Mouse (Mus musculus) liver, embryonic 11.5 days (tissue): ENCODE data around the gene Rabggta. TPM values are rescaled to one million over a fixed set of nuclear protein-coding genes. Genes with fewer than 3 reads are reported as not detected.

Experiments used
- ATAC-seq: fragments of 200-750 bp; cut with Nextera tagmentation; replicated peaks from 2 replicates; pipeline ENCODE4 v1.8.0; 2017; ENCODE audit warnings: moderate number of reproducible peaks, mild to moderate bottlenecking, moderate TSS enrichment, moderate library complexity; ENCODE audit not compliant: low FRiP score
- DNase-seq: peaks from one replicate; pipeline ENCODE4 v3.0.0-alpha.2; 2017; ENCODE audit warnings: low spot score
- H3K27ac ChIP-seq: fragments of 300-500 bp; sonication (generic); 2 replicates; pipeline ENCODE4 v1.5.1; 2014; ENCODE audit warnings: mild to moderate bottlenecking, low read depth, low read length, control low read depth
- H3K27me3 ChIP-seq: fragments of 300-500 bp; sonication (generic); replicated peaks from 2 replicates; pipeline ENCODE4 v1.6.1; 2014; ENCODE audit warnings: low read length, mixed read lengths; ENCODE audit not compliant: control insufficient read depth, insufficient read depth
- H3K36me3 ChIP-seq: fragments of 300-500 bp; sonication (generic); 2 replicates; pipeline ENCODE4 v1.6.1; 2014; ENCODE audit warnings: mild to moderate bottlenecking, low read length, moderate library complexity, mixed read lengths; ENCODE audit not compliant: control insufficient read depth, insufficient read depth
- H3K4me1 ChIP-seq: fragments of 300-500 bp; sonication (generic); replicated peaks from 2 replicates; pipeline ENCODE4 v1.6.1; 2014; ENCODE audit warnings: low read length, mixed read lengths; ENCODE audit not compliant: control insufficient read depth, insufficient read depth
- H3K4me2 ChIP-seq: fragments of 300-500 bp; sonication (generic); 2 replicates; pipeline ENCODE4 v1.6.1; 2014; ENCODE audit warnings: mild to moderate bottlenecking, control low read depth, moderate library complexity
- H3K4me3 ChIP-seq: fragments of 300-500 bp; sonication (generic); 2 replicates; pipeline ENCODE4 v1.5.1; 2014; ENCODE audit warnings: low read depth, low read length, control low read depth
- H3K9ac ChIP-seq: fragments of 300-500 bp; sonication (generic); 2 replicates; pipeline ENCODE4 v1.6.1; 2014; ENCODE audit warnings: low read depth, low read length, control low read depth
- H3K9me3 ChIP-seq: fragments of 300-500 bp; sonication (generic); 2 replicates; pipeline ENCODE4 v1.6.1; 2016; ENCODE audit warnings: low read length, inconsistent platforms, mixed read lengths; ENCODE audit not compliant: control insufficient read depth
- WGBS: fragments of 180-500 bp; shearing (Covaris S2); extraction: QIAGEN DNeasy Blood & Tissue Kit; methylation state at CpG from one replicate; pipeline ENCODE4 v1.1.7; 2014; 5-methylcytosine and 5-hydroxymethylcytosine counted together
- polyA plus RNA-seq: library from polyadenylated mRNA; unstranded; fragments of >200 nt; fragmentation: Nextera tagmentation; extraction: Ambion mirVana; gene quantifications from 2 replicates; pipeline ENCODE4 v1.2.1, GENCODE M21; 2014

Gene Rabggta
- polyA plus RNA-seq: 22.8 and 24.0 TPM in 2 replicates

DNA sequence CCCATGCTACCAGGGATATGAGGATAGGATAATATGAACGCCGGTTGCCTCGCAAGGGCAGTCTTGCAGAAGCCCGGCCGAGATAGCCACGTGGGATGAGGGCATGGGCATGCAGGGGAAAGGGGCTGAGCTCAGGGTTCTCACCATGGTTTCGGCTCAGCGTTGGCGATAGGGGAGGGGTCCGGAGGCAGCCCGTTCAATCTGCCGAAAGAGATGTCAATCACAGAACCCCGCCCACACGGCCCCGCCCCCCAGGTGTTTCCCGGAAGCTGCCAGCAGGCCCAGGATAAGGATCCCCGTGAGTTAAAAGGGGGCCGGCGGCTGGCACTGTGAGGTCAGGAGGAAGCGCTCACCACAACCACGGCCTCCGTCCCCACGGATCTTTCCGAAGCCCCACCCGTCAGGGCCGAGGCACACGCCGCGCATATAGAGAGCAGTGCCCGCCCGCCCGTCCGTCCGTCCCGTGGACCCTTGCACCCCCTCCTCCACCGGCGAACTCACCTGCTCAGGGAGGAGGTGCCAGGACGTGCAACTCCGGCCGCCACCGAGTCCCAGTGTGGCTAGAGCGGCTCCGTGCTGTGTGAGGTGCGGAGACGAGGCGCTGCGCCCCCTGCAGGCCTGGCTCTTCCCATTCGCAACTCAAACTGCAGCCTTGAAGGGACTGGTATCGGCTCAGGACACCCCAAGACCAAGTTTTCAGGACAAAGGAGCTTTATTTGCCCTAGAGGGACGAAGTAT is at the start of gene Rabggta:
Gene Rabggta (minus strand): TSS at position 564 of the 738 bp plus-strand sequence.
- H3K36me3 ChIP-seq: peaks cover 10% of the 10 kb centered on the region
- under 1% methylated on average over 50 of the region's 50 CpGs for WGBS
- no peaks in the 10 kb centered on the region for H3K9me3 ChIP-seq
- DNase-seq (peak; percentile 94), ATAC-seq (peak; percentile 94)
- H3K4me2 ChIP-seq: peak within 1 kb of the TSS; percentile 89
- H3K9ac ChIP-seq: peak within 1 kb of the TSS; percentile 76
- peak within 1 kb of the TSS; percentile 75 for H3K4me3 ChIP-seq
- peaks cover 8% of the 10 kb centered on the region for H3K4me1 ChIP-seq
- H3K27ac ChIP-seq: peak within 1 kb of the TSS; percentile 76
- no peaks in the 10 kb centered on the region for H3K27me3 ChIP-seq

DNA sequence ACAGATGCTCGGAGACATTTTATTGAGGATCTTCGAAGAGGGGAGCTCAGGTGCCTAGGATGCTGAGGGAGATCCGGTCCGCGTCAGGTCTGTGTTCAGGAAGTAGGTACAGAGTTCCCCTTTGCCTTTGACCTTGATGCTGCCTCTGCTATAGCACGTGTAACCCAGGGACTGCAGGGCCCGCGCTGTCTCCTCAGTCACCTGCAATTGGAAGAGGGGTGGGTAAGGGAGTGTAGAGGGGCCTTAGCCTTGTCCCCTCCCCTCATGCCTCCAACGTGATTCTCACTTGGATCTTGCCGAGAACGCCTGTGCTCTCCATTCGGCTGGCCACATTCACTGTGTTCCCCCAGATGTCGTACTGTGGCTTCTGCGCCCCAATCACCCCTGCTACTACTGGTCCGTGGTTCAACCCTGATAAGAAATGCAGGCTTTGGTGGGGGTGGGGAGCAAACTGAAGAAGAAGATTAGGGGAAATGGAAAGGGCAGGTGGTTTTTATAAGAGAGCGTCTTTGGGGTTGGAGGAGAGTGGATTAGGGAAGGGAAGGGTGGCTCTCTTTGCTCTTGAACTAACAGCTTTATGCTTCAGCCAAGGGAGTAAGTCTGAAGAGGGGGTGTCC is 47.1 kb upstream of the Rabggta start:
- peak; percentile 79 for ATAC-seq
- H3K4me2 ChIP-seq: peak overlapping the region; percentile 46

DNA sequence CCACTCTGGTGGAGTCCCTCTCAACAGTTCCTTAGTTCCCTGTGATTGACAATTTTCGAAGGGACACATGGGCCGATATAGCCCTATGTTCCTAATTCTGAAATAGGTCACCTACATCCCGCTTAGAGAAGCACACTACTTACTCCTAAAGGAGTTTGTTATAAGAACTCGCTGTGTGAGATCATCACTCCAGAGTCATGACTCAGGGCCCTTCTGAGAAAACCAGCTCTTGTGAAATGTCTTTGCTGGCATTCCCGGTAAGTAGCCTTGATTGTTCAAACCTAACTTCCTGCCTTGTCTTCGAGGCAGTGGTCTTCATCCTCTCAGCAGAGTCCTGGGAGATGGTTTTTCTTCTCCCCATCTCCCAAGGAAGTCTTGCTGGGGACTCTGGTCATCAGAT is 46.5 kb upstream of the Rabggta start:
- no peak for ATAC-seq
- Histone ChIP-seq H3K36me3 (no peaks in the 10 kb centered on the region), H3K27ac (no peak overlapping the region), H3K4me3 (no peak overlapping the region), H3K4me1 (peaks cover 19% of the 10 kb centered on the region), H3K27me3 (peaks cover 25% of the 10 kb centered on the region), H3K9ac (no peak overlapping the region), H3K4me2 (peak overlapping the region; percentile 74; the same call in 1 of the 2 replicates), H3K9me3 (no peaks in the 10 kb centered on the region)
- 79% methylated on average over 6 of the region's 6 CpGs for WGBS
- DNase-seq: no peak

More for the DNA sequence above, 47.1 kb upstream of the Rabggta start:
- 0 out of 2 replicates have a peak overlapping the region, but pooled peaks have one; percentile 1 for H3K4me3 ChIP-seq
- peak overlapping the region; percentile 35; the same call in 1 of the 2 replicates for H3K9ac ChIP-seq
- peaks cover 26% of the 10 kb centered on the region for H3K27me3 ChIP-seq
- H3K9me3 ChIP-seq: no peaks in the 10 kb centered on the region
- WGBS: 45% methylated on average over 16 of the region's 16 CpGs
- H3K27ac ChIP-seq: peak overlapping the region; percentile 41
- peaks cover 19% of the 10 kb centered on the region for H3K4me1 ChIP-seq
- H3K36me3 ChIP-seq: no peaks in the 10 kb centered on the region
- no peak for DNase-seq

DNA sequence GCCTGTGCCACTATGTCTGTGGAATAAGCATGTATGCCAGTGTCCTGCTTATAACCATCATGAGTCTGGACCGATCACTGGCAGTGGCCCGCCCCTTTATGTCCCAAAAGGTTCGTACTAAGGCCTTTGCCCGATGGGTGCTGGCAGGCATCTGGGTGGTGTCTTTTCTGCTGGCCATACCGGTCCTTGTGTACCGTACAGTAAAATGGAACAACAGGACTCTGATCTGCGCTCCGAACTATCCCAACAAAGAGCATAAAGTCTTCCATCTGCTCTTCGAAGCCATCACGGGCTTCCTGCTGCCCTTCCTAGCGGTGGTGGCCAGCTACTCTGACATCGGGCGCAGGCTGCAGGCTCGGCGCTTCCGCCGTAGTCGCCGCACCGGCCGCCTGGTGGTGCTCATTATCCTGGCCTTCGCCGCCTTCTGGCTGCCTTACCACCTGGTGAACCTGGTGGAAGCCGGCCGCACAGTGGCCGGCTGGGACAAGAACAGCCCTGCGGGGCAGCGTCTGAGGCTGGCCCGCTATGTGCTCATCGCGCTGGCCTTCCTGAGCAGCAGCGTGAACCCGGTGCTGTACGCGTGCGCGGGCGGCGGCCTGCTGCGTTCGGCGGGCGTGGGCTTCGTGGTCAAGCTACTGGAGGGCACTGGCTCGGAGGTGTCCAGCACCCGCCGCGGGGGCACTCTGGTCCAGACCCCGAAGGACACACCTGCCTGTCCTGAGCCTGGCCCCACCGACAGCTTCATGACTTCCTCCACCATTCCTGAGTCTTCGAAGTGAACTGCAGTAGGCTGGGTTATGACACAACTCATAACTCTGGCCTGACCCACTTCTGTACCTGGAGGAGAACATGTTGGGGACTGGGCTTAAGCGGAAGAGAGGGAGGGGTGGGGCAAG is 45.7 kb upstream of the Rabggta start:
- Histone ChIP-seq H3K27ac (no peak overlapping the region), H3K4me3 (peak overlapping the region; percentile 39), H3K9me3 (no peaks in the 10 kb centered on the region), H3K4me2 (peak overlapping the region; percentile 74), H3K9ac (peak overlapping the region; percentile 56), H3K4me1 (peaks cover 26% of the 10 kb centered on the region), H3K36me3 (no peaks in the 10 kb centered on the region), H3K27me3 (peaks cover 24% of the 10 kb centered on the region)
- WGBS: 13% methylated on average over 52 of the region's 52 CpGs
- ATAC-seq (peak; percentile 37; the same call in 1 of the 2 replicates), DNase-seq (peak; percentile 66)

DNA sequence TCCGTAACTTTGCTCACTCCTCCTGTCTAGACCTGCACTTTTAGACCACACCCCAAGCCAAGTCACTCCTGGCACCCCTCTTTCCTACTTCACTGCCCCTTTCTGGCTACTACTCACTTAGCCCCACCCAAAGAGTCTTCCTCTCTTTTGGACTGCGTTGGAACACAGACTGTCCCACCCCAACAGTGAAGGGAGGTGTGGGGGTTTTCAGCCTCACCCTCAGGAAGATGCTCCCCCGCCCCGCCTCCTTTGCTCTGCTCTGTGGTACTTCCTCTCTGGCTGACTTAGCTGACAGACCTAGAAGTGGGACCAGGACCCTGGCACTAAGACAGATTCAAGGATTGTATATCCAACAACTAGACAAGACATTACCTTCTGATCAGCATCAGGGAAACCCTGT is 43.6 kb upstream of the Rabggta start, which contains the start of gene Ltb4r1:
Gene Ltb4r1 (plus strand): TSS at position 267 of the 400 bp plus-strand sequence.
- H3K4me1 ChIP-seq: peaks cover 29% of the 10 kb centered on the region
- H3K4me2 ChIP-seq: no peak within 1 kb of the TSS
- H3K27ac ChIP-seq: no peak within 1 kb of the TSS
- H3K9me3 ChIP-seq: no peaks in the 10 kb centered on the region
- H3K36me3 ChIP-seq: no peaks in the 10 kb centered on the region
- no peak within 1 kb of the TSS; the same call in 1 of the 2 replicates for H3K9ac ChIP-seq
- WGBS: 47% methylated on average over 4 of the region's 4 CpGs
- DNase-seq (no peak), ATAC-seq (no peak)
- peaks cover 39% of the 10 kb centered on the region for H3K27me3 ChIP-seq
- no peak within 1 kb of the TSS for H3K4me3 ChIP-seq

DNA sequence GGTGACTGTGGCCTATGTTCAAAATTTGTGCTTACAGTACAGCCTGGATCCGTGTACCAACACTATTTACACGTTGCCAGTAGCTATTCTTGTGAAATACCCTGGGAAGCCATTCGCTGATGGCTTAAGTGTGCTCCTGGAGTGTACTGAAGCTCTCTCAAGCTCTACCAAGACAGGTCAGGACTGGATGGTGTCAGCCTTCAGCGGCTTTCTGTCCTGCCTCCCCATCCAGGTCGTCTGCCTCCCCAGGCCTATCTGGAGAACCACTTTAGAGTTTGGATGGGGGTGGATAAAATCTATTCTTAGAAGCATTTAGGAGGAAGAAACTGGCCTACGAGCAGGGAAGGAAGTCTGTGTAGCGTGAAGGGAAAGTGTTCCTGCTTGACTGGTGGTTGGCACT is 41.1 kb upstream of the Rabggta start:
- H3K4me3 ChIP-seq: no peak overlapping the region
- DNase-seq: no peak
- peaks cover 19% of the 10 kb centered on the region for H3K4me1 ChIP-seq
- no peaks in the 10 kb centered on the region for H3K36me3 ChIP-seq
- H3K9me3 ChIP-seq: no peaks in the 10 kb centered on the region
- peaks cover 34% of the 10 kb centered on the region for H3K27me3 ChIP-seq
- H3K9ac ChIP-seq: no peak overlapping the region; the same call in 1 of the 2 replicates
- peak overlapping the region; percentile 89 for H3K4me2 ChIP-seq
- no peak for ATAC-seq
- no peak overlapping the region for H3K27ac ChIP-seq
- WGBS: 48% methylated on average over 7 of the region's 7 CpGs

DNA sequence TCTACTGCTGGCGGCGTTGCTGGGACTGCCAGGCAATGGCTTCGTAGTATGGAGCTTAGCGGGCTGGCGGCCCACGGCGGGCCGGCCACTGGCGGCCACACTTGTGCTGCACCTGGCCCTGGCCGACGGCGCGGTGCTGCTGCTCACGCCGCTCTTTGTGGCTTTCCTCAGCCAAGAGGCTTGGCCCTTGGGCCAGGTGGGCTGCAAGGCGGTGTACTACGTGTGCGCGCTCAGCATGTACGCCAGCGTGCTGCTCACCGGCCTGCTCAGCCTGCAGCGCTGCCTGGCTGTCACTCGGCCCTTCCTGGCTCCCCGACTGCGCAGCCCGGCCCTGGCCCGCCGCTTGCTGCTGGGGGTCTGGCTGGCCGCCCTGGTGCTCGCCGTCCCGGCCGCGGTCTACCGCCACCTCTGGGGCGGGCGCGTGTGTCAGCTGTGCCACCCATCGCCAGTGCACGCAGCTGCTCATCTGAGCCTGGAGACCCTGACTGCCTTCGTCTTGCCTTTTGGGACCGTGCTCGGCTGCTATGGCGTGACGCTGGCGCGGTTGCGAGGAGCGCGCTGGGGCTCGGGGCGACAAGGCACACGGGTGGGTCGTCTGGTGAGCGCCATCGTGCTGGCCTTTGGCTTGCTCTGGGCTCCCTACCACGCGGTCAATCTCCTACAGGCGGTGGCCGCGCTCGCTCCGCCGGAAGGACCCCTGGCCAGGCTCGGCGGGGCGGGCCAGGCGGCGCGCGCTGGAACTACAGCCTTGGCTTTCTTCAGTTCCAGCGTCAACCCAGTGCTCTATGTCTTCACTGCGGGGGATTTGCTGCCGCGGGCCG is 40.1 kb upstream of the Rabggta start:
- 0 out of 2 replicates have a peak overlapping the region, but pooled peaks have one; percentile 6 for H3K27ac ChIP-seq
- peak overlapping the region; percentile 53 for H3K4me3 ChIP-seq
- no peaks in the 10 kb centered on the region for H3K36me3 ChIP-seq
- H3K9ac ChIP-seq: peak overlapping the region; percentile 62
- peak; percentile 42 for ATAC-seq
- peak; percentile 79 for DNase-seq
- peaks cover 22% of the 10 kb centered on the region for H3K4me1 ChIP-seq
- no peaks in the 10 kb centered on the region for H3K9me3 ChIP-seq
- H3K4me2 ChIP-seq: peak overlapping the region; percentile 89
- 1% methylated on average over 77 of the region's 77 CpGs for WGBS
- peaks cover 28% of the 10 kb centered on the region for H3K27me3 ChIP-seq
